Mouse (Mus musculus) kidney, embryonic 14.5 days (tissue): ENCODE data around the gene Entpd3. TPM values are rescaled to one million over a fixed set of nuclear protein-coding genes. Genes with fewer than 3 reads are reported as not detected.

Experiments
- ATAC-seq: fragments of 200-750 bp; cut with Nextera tagmentation; 2 replicates; pipeline ENCODE4 v1.8.0; 2017; ENCODE audit warnings: moderate number of reproducible peaks, mild to moderate bottlenecking, moderate TSS enrichment, moderate library complexity; ENCODE audit not compliant: low FRiP score, low TSS enrichment
- H3K27ac ChIP-seq: fragments of 300-500 bp; sonication (generic); 2 replicates; pipeline ENCODE4 v1.5.1; 2014; ENCODE audit warnings: low read depth, mild to moderate bottlenecking, low read length, moderate library complexity, mixed read lengths
- H3K27me3 ChIP-seq: fragments of 300-500 bp; sonication (generic); 2 replicates; pipeline ENCODE4 v1.6.1; 2014; ENCODE audit warnings: mild to moderate bottlenecking, low read length; ENCODE audit not compliant: control insufficient read depth, insufficient read depth
- H3K36me3 ChIP-seq: fragments of 300-500 bp; sonication (generic); 2 replicates; pipeline ENCODE4 v1.6.1; 2014; ENCODE audit warnings: low read length, mixed read lengths; ENCODE audit not compliant: control insufficient read depth, insufficient read depth
- H3K4me1 ChIP-seq: fragments of 300-500 bp; sonication (generic); 2 replicates; pipeline ENCODE4 v1.6.1; 2014; ENCODE audit warnings: low read length, mixed read lengths; ENCODE audit not compliant: control insufficient read depth, insufficient read depth
- H3K4me2 ChIP-seq: fragments of 300-500 bp; sonication (generic); replicated peaks from 2 replicates; pipeline ENCODE4 v1.6.1; 2014; ENCODE audit warnings: low read depth, mild to moderate bottlenecking, low read length
- H3K4me3 ChIP-seq: fragments of 300-500 bp; sonication (generic); 2 replicates; pipeline ENCODE4 v1.5.1; 2014; ENCODE audit warnings: mild to moderate bottlenecking, low read length
- H3K9ac ChIP-seq: fragments of 300-500 bp; sonication (generic); 2 replicates; pipeline ENCODE4 v1.6.1; 2014; ENCODE audit warnings: low read depth, mild to moderate bottlenecking, low read length, moderate library complexity
- H3K9me3 ChIP-seq: fragments of 300-500 bp; sonication (generic); 2 replicates; pipeline ENCODE4 v1.6.1; 2016; ENCODE audit warnings: low read length; ENCODE audit not compliant: control insufficient read depth
- WGBS: fragments of 180-500 bp; shearing (Covaris S2); extraction: QIAGEN DNeasy Blood & Tissue Kit; methylation state at CpG from one replicate; pipeline ENCODE4 v1.1.7; 2014; 5-methylcytosine and 5-hydroxymethylcytosine counted together
- polyA plus RNA-seq: library from polyadenylated mRNA; unstranded; fragments of >200 nt; fragmentation: Nextera tagmentation; extraction: Ambion mirVana; gene quantifications from 2 replicates; pipeline ENCODE4 v1.2.1, GENCODE M21; 2014

The Entpd3 gene
- 0.50 and 1.7 TPM in 2 replicates for polyA plus RNA-seq

- ATAC-seq: peak; percentile 41; the same call in 1 of the 2 replicates
- H3K27me3 ChIP-seq: peaks cover 19% of the 10 kb centered on the region
- under 1% methylated on average over 30 of the region's 31 CpGs for WGBS
Measured at GRCm38 (mm10) chr9:120539662-120540251, at the start of gene Entpd3. TSS of gene Entpd3 (plus strand) at chr9:120539818.

DNA sequence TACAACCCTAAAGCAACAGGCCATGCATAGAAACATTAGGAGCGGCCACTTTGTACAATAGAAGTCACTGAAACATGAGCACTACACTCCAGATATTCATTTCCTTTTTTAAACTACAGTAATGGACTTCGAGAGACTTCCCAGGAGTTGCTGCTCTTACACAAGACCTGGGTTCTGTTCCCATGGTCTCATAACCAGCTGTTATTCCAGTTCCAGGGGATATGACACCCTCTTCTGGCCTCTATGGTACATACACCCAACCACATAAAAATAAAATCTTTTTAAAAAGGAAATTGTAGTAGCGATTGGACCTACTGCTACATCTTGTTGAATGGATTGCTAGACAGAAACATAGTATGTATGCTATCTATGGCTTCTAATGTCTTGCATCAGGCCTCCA, 48.1 kb upstream of the Entpd3 start:
- Histone ChIP-seq H3K4me1 (peaks cover 5% of the 10 kb centered on the region; the same call in 1 of the 2 replicates), H3K4me3 (peak overlapping the region; percentile 100), H3K27me3 (no peaks in the 10 kb centered on the region), H3K27ac (no peak overlapping the region), H3K9me3 (no peaks in the 10 kb centered on the region), H3K9ac (peak overlapping the region; percentile 99; the same call in 1 of the 2 replicates), H3K4me2 (peak overlapping the region; percentile 92), H3K36me3 (peaks cover 23% of the 10 kb centered on the region)
- no peak for ATAC-seq
- WGBS: 84% methylated on average over 3 of the region's 3 CpGs

More at GRCm38 (mm10) chr9:120539662-120540251, at the start of gene Entpd3:
- peak within 1 kb of the TSS; percentile 83 for H3K4me2 ChIP-seq
- peak within 1 kb of the TSS; percentile 41 for H3K4me3 ChIP-seq
- H3K9me3 ChIP-seq: no peaks in the 10 kb centered on the region
- H3K4me1 ChIP-seq: peaks cover 10% of the 10 kb centered on the region; the same call in 1 of the 2 replicates
- peak within 1 kb of the TSS; percentile 51 for H3K9ac ChIP-seq
- H3K27ac ChIP-seq: no peak within 1 kb of the TSS
- H3K36me3 ChIP-seq: no peaks in the 10 kb centered on the region

DNA sequence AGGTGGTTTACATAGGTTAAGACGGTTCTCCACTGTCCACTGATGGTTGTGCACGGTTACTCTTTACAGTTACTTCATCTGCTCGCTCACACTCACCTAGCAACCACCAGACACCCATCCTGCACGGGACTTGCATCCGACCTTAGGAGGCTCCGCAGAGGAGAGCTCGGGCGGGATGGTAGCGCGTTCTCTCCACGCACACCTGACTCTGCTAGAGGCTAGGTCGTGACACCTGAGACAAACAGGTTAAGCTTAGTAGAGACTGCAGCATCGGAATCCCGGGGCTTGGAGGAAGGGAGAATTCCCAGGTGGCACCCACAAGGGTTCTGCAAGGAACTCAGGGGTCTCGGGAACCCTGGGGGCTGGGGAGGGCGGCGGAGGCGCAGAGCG, 47.6 kb upstream of the Entpd3 start, which contains the start of gene Eif1b:
Gene Eif1b, plus strand, starts transcription at position 223 of the 390 bp plus-strand sequence.
- Histone ChIP-seq H3K4me1 (peaks cover 5% of the 10 kb centered on the region; the same call in 1 of the 2 replicates), H3K9ac (peak within 1 kb of the TSS; percentile 99), H3K27ac (peak within 1 kb of the TSS; percentile 91), H3K4me2 (peak within 1 kb of the TSS; percentile 92), H3K9me3 (no peaks in the 10 kb centered on the region), H3K4me3 (peak within 1 kb of the TSS; percentile 100), H3K36me3 (peaks cover 23% of the 10 kb centered on the region), H3K27me3 (no peaks in the 10 kb centered on the region)
- ATAC-seq: peak; percentile 48
- 3% methylated on average over 17 of the region's 19 CpGs for WGBS

- Histone ChIP-seq H3K27me3 (no peaks in the 10 kb centered on the region), H3K4me1 (peaks cover 5% of the 10 kb centered on the region; the same call in 1 of the 2 replicates), H3K4me3 (peak overlapping the region; percentile 100), H3K4me2 (peak overlapping the region; percentile 92), H3K36me3 (peaks cover 23% of the 10 kb centered on the region), H3K27ac (peak overlapping the region; percentile 91), H3K9ac (peak overlapping the region; percentile 99), H3K9me3 (no peaks in the 10 kb centered on the region)
- peak; percentile 87 for ATAC-seq
- WGBS: under 1% methylated on average over 90 of the region's 97 CpGs
Measured at GRCm38 (mm10) chr9:120492400-120493351, 46.9 kb upstream of the Entpd3 start.

GRCm38 (mm10) chr9:120493781-120494180, 45.8 kb upstream of the Entpd3 start:
- H3K9ac ChIP-seq: peak overlapping the region; percentile 99; the same call in 1 of the 2 replicates
- peak overlapping the region; percentile 92 for H3K4me2 ChIP-seq
- 80% methylated on average over 12 of the region's 12 CpGs for WGBS
- ATAC-seq: no peak
- H3K27me3 ChIP-seq: no peaks in the 10 kb centered on the region
- H3K27ac ChIP-seq: no peak overlapping the region
- peaks cover 23% of the 10 kb centered on the region for H3K36me3 ChIP-seq
- peak overlapping the region; percentile 100 for H3K4me3 ChIP-seq
- no peaks in the 10 kb centered on the region for H3K9me3 ChIP-seq
- H3K4me1 ChIP-seq: peaks cover 5% of the 10 kb centered on the region; the same call in 1 of the 2 replicates

- Histone ChIP-seq H3K27ac (no peak overlapping the region), H3K4me1 (peaks cover 5% of the 10 kb centered on the region; the same call in 1 of the 2 replicates), H3K9me3 (no peaks in the 10 kb centered on the region), H3K27me3 (no peaks in the 10 kb centered on the region), H3K4me2 (no peak overlapping the region), H3K4me3 (no peak overlapping the region), H3K9ac (no peak overlapping the region), H3K36me3 (peaks cover 23% of the 10 kb centered on the region)
- ATAC-seq: no peak
- 4% methylated on average over 3 of the region's 3 CpGs for WGBS
Measured at GRCm38 (mm10) chr9:120496691-120497090, 42.9 kb upstream of the Entpd3 start.

GRCm38 (mm10) chr9:120497983-120498382, 41.6 kb upstream of the Entpd3 start:
- WGBS: 78% methylated on average over 5 of the region's 5 CpGs
- no peaks in the 10 kb centered on the region for H3K9me3 ChIP-seq
- peaks cover 23% of the 10 kb centered on the region for H3K36me3 ChIP-seq
- no peak for ATAC-seq
- no peak overlapping the region for H3K27ac ChIP-seq
- no peak overlapping the region for H3K4me3 ChIP-seq
- no peak overlapping the region for H3K4me2 ChIP-seq
- peaks cover 5% of the 10 kb centered on the region; the same call in 1 of the 2 replicates for H3K4me1 ChIP-seq
- no peaks in the 10 kb centered on the region for H3K27me3 ChIP-seq
- H3K9ac ChIP-seq: no peak overlapping the region

- no peak overlapping the region for H3K4me2 ChIP-seq
- no peak overlapping the region for H3K4me3 ChIP-seq
- H3K36me3 ChIP-seq: no peaks in the 10 kb centered on the region
- no peak overlapping the region for H3K9ac ChIP-seq
- ATAC-seq: peak; percentile 50
- H3K4me1 ChIP-seq: no peaks in the 10 kb centered on the region
- no peaks in the 10 kb centered on the region for H3K27me3 ChIP-seq
- H3K9me3 ChIP-seq: no peaks in the 10 kb centered on the region
- H3K27ac ChIP-seq: no peak overlapping the region
- WGBS: 44% methylated on average over 10 of the region's 10 CpGs
Measured at GRCm38 (mm10) chr9:120501191-120501902, 38.3 kb upstream of the Entpd3 start.
